Mouse (Mus musculus) right cerebral cortex, adult 2 months (tissue): ENCODE results near the gene Kcnk12.

Experiments
- DNase-seq, 2 experiments: peaks; one replicate each; pipeline ENCODE4 v3.0.0; 2021 to 2022; ENCODE audit warnings: low spot score in 2 of 2

Gene Kcnk12

DNA sequence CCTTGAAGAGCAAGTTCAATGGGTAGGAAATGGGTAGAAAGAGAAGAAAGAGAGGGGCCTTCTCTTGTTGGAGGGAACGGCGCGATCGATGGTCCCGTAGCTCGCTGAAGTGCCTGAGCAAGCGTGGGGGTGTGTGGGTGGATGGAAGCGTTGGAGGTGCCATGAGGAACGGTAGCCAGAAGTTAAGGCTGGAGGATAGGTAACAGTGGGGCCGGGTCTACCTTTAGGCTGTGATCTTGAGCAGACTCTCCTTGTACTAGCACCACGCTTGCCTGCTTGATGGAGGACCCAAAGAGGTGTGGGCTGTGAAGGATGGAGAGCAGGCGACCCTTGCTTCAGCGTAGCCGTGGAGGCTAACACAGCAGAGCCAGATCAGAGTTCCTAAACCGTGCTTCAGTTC lies 12.1 kb downstream of the Kcnk12 start:
- peak in 1 of 2 experiments; percentile 1 for DNase-seq

DNA sequence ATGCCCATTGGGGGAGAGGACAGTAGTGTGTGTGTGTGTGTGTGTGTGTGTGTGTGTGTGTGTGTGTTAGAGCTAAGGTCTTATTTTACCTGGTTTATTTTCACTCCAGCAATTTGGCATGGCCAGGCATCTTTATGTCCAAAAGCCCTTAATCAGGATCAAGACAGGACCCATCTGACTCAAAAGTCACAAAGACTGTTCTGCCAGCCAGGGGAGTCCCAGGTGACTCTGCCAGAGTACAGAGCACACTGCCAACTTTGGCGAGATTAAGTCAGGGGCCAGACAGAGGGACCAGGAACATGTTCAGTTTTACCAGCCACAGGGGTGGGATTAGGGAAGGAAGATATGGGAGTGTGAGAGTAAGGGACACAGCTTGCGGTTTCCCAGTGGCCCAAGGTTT lies 12.9 kb downstream of the Kcnk12 start:
- DNase-seq: no peak

DNA sequence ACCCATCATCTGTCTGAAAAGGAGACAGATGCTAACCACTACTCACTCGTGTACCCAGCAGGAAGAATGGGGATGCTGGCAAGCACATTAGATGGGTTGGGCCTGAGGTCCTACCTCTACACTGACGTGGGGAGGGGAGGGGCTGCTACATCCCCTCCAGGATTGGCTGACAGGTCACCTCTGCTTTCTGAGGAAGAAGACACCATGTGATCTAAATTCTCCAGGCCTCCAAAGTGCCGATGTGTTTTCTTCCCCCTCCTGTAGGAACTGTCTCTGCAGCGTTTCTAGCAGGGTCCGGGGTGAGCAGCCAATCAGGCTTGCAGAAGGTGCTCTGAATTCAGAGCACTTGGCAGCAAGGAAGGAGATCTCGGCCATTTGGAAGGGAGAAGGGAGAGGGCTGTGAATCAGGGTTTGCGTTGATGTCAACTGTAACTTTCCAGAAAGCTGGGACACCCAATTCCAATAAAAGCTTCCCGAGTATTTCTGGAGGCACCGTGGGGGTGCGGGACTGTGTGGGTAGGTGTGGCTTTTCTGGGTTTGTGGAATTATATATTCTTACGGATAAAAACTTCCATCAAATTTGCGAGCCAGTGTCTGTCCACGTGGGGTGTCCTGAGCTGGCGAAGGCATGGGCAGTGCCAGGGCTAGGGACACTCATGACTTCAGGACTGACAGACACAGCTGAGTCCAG lies 13.5 kb downstream of the Kcnk12 start:
- DNase-seq: peak; percentile 79 to 83

DNA sequence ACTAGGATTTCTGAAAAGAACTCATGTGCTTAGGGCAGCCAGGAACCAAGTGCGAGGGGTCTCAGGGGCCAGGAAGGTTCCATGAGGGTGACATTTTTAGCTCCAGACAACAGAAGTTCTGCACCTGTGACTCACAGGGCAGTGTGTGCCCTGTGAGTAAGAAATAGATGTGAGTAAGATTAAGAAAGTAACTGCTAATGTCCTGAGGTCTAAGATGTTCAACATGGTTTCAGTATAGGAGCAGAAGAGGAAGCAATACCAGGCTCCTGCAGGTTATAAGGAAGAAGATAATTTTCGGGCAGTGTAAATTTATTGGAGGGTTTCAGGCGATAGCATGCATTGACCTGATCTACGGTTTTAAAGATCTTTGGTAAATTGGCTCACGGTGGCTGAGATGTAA lies 16.6 kb downstream of the Kcnk12 start:
- no peak for DNase-seq

DNA sequence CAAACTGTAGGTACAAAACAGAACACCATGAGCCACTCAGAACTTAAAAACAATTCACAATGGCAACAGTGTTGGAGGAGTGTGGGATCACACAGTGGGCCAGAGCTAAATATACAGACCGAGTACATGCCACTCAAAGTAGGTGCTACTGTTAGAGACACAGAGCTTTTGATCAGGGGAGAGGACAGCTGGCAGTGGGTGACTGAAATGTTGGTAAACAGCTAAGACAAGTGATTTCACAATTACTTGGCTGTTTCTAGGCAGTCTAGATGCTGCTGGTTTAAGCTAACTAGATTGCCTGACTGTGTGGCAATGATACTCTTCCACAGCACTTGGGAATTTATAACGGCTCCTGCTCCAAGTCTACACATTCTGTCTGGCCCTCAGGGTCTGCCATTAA lies 17.6 kb downstream of the Kcnk12 start:
- no peak for DNase-seq

DNA sequence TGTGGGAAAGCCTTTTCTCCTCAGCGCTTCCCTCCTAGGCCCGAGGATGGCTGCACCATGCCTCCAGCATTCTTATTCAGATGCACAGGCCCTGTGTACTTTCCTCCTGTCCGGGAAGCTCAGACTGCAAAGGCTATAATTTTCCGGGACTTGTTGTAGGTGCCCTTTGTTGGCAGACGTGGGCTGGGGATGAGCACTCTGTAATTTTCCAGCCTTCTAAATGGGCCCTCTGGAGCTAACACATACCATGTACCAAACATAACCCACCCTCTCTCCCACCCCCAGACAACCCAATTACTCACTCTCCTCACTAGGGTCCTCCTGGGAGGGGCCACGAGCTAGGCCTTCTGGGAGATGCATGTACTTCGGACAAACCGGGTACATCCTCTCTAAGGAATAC lies 22.8 kb downstream of the Kcnk12 start:
- DNase-seq: no peak

DNA sequence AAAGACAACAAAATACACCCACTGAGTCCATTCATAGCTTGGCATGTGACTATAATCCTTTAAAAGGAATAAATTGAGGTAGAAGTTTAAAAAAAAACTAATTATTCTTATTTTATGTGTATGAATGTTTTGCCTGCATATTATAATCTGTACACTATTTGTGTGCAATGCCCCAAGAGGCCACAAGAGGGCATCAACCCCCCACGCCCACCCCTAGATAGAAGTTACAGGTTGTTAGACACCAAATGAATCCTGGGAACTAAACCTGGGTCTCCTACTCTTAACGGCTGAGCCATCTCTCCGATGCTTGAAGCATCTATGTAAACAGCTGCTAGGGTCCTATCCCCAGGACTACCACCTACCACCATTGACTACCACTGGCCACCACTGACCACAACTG lies 24.6 kb downstream of the Kcnk12 start:
- no peak for DNase-seq

DNA sequence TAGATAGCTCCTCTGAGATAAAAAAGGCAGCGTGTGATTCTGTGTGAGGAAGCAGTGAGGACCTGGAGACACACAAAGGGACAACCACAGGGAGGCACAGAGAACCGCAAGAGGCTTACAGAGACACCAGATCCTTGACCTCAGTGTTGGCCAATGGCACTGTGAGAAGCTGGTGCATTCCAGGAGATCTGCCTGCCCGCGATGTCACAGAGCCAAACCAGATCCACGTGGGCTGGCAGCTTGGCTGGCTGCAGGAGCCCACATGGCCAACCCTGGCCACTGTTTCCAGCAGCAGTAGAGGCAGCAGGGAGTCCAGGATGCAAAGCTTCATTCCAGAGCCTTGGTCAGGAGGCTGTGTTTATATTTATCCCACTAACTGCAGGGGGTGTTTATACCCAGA lies 27.0 kb downstream of the Kcnk12 start:
- no peak for DNase-seq

DNA sequence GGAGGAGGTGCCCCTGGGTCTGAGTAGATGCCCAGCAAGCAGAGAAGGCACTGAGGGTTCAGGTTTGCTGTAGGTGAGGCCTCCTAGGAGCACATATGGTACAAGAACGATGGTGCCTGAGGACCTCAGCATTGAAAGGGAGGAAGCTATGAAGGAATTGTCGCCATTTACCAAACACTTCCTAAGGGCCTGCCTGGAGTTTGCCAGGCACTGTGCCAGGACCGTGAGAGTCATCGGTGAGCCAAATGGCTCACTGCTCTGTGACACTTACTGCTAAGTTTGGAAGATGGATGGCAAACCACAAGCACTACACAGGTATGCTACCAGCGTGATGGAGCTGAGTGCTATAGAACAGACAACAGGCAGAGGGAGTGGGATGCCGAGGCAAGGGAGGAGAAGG lies 30.9 kb downstream of the Kcnk12 start:
- no peak for DNase-seq

DNA sequence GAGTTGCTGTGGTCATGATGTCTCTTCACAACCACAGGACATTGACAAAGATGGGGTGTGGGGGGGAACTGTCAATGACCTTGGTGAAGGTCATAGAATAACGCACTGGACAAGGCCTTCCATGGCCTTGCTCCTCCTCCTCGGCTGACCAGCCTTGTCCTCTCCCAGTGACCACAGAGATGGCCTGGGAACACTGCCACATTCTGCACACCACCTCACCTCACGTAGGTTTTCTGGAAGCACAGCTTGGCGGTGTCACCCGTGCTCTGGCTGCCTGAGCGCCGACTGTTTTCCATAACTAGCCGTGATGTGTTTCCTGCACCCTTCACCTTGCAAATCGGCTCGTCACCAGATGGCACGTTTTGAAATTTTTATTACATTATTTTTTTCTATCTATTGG lies 32.8 kb downstream of the Kcnk12 start:
- no peak for DNase-seq

DNA sequence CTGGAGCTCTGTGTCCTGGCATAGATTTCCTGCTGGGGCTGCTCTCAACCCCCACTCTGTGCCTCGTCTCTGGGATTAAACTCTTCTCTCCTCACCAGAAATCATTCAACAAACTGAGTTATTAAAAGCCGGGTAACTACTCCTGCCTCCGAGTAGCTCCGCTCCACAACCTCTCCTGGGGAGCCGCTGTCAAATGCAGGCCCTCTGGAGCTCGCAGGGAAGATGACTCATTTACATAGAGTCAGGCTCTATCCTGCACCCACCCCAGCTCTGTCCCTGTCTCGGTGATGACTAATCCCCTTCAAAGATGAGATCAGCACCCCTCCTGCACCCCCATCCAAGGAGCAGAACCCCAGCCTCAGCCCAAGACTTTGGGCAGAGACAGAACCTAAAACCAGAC lies 34.6 kb downstream of the Kcnk12 start:
- DNase-seq: peak in 1 of 2 experiments; percentile 59

DNA sequence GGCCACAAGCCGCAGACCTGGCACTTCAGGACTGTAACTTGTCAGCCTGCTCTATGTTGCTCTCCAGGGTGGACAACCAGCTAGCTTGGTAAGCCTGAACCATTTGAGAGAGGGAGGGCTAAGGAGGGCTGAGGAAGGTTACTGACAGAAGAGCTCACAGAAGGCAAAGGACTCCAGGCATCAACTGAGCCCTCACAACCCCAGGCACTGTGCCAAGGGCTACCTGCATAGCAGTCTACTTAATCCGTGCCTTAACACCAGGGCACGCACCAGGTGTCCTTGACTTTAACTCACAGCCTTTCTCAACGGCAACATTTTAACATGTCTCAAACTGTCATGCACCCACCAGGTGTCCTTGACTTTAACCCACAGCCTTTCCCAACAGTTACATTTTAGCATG lies 37.5 kb downstream of the Kcnk12 start:
- no peak for DNase-seq

DNA sequence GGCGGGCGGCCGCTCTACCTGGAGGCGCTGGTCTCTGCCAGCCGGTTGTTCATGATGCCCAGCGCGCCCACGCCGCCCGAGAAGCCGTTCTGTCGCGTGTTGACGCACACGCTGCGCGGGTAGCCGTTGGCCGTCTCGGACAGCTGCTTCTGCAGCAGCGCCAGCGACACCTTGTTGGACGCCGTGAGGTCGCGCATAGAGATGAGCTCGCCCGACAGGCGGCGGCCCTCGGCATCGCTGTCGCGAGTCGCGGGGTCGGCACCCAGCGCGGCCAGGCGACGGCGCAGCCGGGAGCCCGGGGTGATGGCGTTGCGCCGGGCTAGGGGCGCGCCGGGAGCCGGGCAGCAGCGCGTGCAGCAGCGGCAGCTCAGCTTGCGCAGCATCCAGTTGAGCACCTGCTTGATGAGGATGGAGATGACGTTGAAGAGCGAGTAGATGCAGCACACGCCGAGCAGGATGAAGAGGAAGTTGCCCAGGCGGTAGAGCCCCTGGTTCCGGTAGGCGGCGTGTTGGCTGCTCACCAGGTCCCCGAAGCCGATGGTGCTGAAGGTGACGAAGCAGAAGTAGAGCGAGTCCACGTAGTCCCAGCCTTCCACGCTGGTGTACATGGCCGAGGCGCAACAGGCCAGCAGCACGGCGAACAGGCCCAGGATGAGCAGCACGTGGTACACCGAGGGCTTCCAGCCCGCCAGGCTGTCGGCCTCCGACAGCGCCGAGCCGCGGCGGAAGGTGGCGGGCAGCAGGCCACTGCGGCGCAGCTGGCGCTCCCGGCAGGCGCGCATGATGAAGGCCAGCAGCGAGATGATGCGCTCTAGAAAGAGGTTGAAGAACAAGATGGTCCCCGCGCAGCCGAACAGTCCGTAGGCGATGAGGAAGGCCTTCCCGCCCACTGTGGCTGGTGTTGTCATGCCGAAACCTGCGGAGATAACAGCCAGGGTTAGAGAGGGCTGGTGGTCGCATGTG lies 51.6 kb downstream of the Kcnk12 start:
- DNase-seq: peak; percentile 60 to 70

DNA sequence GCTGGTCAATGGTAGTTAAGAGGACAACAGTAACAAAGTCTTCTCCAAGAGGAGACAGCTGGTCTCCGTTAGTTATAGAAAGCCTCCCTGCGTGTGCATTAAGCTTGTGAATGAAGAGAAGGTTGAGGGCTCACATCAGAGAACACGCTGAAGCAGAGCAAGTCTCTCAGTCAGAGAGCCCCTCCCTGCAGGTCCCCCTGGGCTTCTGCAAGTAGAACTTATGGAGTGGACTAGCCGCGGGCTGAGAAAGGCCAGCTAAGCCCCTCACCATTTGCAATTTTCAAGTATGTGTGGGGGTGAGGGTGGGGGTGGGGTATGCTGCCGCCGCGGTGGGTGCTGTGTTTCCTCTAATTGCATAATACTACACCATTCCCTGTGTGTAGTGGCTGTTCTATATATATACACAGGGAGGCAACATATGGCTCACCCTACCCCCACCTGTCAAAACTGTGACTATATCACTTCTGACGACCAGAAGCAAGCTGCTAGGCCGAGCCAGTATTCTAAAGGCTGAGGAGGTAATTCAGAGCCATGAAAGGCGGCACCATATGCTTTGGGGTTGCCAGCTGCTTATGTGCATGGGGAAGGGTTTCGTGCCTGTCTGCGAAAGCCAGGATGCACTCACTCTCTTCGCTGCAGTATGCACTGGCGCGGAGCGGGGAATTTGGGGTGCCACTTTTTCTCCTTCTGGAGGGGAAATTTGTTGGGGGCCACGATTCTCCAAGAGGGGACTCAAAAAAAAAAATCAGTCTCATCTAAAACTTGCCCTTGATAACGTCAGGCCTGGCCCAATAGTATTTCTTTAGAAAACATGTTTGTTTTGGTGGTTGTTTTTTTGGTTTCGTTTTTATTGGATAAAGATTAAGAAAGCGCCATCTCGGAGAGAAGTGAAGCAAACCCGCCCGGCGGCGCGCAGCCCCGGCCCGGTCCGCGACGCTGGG lies 52.5 kb downstream of the Kcnk12 start:
- DNase-seq: peak; percentile 81 to 83

DNA sequence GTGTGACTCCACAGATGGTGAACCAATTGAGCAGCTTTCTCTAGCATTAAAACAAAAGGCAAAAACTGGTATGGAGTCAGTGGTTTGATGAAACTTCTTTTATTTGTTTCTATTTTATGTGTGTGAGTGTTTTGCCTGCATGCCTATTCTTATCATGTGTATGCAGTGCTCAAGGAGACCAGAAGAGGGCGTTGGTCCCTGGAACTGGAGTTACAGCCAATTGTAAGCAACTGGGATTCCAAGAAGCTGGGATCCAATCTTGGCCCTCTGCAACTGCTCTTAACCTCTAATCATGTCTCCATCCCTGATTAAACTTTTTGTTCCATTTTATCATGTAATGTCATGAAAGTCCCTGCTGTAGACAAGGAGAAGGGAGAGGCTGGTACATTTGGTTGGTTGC lies 58.0 kb downstream of the Kcnk12 start:
- DNase-seq: no peak

DNA sequence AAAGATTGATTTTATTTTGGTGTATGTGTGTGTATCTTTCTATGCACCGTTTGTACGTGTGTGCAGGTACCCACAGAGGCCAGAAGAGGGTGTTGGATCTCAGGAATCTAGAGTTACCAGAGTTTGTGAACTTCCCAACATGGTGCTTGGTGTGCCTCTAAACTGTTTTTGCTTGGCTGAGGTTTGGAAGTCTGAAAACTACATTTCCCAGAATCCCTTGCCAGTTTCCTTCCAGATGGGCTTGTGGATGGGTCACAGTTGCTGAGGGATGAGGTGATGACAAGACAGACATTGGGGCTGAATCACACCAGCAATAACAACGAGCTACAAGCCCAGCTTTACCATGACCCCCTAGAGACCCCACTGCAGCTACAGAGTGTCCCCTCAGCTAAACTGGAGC lies 60.6 kb downstream of the Kcnk12 start:
- no peak for DNase-seq

DNA sequence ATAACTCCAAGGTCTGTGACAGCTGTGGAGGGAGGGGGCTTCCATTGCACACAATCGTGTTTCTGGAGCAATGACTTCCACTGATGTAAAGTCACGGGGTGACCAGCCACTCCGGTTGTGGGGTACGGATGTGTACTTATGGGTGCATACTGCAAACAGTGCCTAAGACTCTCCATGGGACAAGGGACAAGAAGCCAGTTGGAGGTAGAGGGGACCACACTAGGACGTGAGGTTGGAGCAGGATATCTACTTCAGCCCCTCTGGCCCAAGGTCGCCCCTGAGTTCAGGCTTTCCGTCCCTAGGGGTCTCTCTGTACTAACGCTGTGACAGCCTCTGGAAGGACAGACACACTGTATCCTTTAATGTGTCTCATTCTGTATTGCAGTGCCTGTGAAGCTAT lies 63.3 kb downstream of the Kcnk12 start:
- DNase-seq: no peak

DNA sequence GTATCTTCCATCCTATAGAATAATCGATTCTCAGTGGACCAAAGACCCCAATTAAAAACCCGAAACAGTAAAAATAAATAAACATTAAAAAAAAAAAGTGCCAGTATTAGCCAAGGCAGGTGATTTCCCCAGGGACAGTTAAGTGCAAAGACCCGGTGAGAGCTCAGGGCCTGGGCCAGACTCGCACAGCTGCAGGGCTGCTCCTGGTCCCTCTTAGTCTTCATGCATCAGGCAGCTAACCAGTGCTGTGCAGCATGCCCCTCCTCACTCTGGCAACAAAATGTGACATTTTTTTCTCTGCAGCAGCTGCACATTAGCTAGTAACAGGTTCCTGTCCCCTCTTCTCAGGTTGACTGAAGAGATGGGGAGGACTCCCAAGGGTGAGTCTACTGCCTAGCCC lies 65.8 kb downstream of the Kcnk12 start:
- DNase-seq: no peak

DNA sequence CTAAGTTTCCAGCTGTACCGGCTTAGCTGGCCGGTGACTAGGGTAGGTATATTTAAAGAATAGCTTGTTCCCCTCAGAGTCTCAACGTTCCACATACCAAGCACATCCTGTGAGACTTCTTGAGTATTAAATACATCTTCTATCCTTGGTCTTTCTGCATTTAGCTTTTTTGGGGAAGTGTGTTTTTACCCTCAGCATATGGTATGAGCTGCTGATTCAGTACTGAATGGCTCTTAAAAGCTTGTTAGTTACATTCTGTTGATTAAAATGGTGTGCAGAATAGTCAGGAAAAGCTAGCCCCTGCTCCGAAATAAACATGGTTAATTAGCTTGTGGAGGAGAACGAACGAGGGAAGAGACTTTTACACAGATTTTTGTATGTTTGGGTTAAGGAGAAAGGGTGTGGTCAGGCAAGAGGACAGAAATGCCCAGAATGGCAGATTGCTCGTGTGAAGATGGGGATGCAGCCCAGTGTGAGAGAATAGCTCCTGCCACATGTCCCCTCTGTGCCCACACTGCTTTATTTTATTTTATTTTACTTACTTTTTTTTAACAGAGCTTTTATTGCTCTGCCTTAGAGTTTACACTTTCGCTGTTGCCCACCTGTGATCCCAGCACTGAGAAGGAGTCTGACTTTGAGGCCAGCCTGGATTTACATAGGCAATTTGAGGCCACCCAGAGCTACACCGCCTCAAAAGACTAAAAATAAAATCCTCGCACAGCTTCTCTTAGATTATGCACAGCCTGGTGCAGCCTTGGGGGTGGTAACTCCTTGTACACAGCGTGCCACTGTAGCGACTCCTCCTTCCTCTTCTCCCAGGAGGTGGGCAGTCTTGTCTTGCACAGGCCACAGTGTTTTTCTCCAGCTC lies 71.1 kb downstream of the Kcnk12 start:
- DNase-seq: peak; percentile 24 to 49

DNA sequence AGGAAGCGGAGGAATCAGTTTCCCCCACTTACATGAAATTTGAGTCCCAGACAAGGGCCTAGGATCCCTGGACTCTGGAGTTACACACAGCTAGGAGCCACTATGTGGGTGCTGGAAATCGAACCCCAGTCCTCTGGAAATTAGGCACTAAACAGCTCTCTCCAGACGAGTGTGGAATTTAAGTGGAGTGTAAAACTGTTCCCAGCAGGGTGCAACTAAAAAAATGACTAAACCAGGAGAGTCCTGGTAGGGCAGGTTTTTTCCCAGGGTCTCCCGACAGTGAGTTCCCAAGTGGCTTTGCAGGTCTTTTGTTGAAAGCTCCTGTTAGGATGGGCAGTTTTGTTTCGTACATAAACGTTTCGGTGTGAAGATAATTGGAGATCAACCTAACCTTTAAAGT lies 73.1 kb downstream of the Kcnk12 start:
- DNase-seq: no peak

DNA sequence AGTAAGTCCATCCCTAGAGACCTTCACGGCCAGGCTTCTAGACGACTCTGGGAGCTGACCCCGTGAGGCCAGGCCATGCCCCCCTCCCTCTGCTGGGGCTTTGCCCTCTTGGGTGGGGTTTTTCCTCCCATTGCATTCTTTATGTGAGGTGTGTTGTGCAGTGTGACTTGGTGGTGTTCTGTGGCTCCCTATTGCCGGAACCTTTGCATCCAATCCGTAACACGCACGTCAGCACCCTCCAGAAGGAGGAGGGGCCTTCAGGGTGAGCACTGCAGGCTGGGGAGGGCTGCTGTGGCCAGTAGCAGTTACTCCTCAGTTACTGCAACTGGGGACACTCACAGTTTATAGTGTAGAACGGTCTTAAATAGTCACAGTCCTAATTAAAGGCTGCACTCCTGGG lies 97.7 kb downstream of the Kcnk12 start:
- no peak for DNase-seq
